Mouse (Mus musculus): Measurements from ENCODE around the gene Best1. TPM values are rescaled to one million over a fixed set of nuclear protein-coding genes. Genes with fewer than 3 reads are reported as not detected.
A peak's percentile ranks its signal among the peaks of the same experiment; 100 is the strongest.

The Best1 gene
- polyA plus RNA-seq, 1 experiment = 0.31 TPM

DNA sequence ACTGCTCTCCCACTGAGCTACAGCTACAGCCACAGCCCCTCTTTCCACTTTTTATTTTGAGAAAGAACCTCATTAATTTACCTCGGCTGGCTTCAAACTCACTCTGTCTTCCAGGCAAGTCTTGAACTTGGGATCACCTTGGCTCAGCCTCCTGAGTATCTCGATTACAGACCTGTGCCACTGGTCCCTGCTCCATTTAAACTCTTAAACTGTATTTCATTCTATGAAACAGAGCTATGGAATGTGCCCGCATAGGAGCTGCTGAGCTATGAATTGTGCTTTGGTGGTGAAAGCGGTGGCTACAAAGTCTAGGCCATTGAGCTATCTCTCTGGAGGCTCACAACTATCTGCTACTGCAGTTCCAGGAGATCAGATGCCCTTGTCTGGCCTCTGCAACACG is 43.5 kb downstream of the Best1 start:
- Histone ChIP-seq H3K4me1 (replicated peaks; ENCODE audit: control insufficient read depth, insufficient read depth, low read length) (peaks cover 8% of the 10 kb centered on the region; the same call in 1 of the 2 replicates), H3K36me3 (ENCODE audit: control insufficient read depth, insufficient read depth, low read length) (no peaks in the 10 kb centered on the region), H3K4me3 (ENCODE audit: control insufficient read depth, insufficient read depth, low read length) (no peak overlapping the region), H3K27me3 (ENCODE audit: control insufficient read depth, insufficient read depth, low read length) (no peaks in the 10 kb centered on the region), H3K27ac (ENCODE audit: control insufficient read depth, insufficient read depth, low read length) (no peak overlapping the region)
- 95% methylated on average over 5 of the region's 5 CpGs for WGBS
- TF ChIP-seq POLR2A (IDR thresholded peaks at IDR 0.05; ENCODE audit: control insufficient read depth, extremely low read depth, insufficient read depth, low read length, poor library complexity) = no peak
- DNase-seq = no peak

DNA sequence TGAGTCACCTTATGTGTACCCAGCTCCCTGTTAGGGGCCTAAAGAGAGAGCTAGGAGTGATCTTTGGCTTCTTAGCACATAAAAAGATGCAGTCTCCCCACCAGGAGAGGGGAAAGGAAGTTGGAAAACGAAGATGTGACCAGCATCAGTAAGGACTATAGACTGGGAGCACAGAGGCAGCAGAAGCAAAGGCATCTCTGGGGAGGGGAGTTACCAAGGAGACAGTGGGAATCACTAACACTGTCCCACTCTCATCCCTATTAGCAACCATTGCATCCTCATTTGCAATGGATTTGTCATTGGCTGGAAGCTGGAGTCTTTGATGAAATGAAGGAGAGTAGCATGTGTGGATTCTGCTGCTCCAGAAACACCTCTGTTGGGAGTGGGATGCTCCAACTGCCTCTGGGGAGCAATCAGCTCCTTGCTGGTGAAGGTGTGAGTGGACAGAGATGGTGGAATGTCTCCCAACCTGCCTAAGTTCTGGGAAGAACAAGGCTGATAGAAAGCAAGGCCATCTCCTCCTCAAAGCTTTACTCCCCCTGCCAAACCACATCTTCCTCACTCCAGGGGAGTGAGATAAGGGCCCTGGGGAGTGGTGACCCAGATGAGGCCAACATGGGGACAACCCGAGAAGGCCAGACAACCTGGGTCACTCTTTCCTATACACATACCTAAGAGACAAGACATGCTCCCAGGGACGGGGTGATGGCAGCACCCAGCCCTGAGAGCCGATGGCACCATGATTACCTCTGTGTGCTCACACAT is 44.6 kb downstream of the Best1 start:
- Histone ChIP-seq H3K4me3 (ENCODE audit: control insufficient read depth, insufficient read depth, low read length) (no peak overlapping the region), H3K27ac (ENCODE audit: control insufficient read depth, insufficient read depth, low read length) (no peak overlapping the region), H3K4me1 (replicated peaks; ENCODE audit: control insufficient read depth, insufficient read depth, low read length) (peaks cover 8% of the 10 kb centered on the region; the same call in 1 of the 2 replicates), H3K36me3 (ENCODE audit: control insufficient read depth, insufficient read depth, low read length) (no peaks in the 10 kb centered on the region), H3K27me3 (ENCODE audit: control insufficient read depth, insufficient read depth, low read length) (no peaks in the 10 kb centered on the region)
- no peak for DNase-seq
- no peak for TF ChIP-seq POLR2A (IDR thresholded peaks at IDR 0.05; ENCODE audit: control insufficient read depth, extremely low read depth, insufficient read depth, low read length, poor library complexity)
- no peak for TF ChIP-seq CTCF (IDR thresholded peaks at IDR 0.05; ENCODE audit: borderline replicate concordance, control insufficient read depth, extremely low read depth, insufficient read depth, low read length, poor library complexity)
- WGBS = 91% methylated on average over 4 of the region's 4 CpGs

DNA sequence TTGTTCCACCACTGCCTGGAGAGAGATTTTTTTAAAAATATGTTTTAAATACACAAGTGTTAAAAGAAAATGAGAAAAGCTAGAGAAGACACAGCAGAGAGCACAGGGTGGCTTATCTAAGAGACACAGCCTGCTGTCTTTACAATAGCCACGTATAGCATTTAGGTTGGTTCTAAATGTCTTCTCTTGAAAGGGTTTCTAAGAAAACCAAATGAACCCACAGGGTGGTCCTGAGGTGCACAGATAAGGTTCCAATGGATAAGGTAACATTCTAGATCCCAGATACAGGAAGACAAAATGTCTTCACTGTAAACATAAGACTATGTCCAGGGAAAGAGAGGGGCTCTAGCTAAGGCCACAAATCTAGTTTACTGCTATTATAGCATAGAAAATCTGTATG is 46.0 kb downstream of the Best1 start:
- 82% methylated on average over 1 of the region's 1 CpGs for WGBS
- Histone ChIP-seq H3K36me3 (ENCODE audit: control insufficient read depth, insufficient read depth, low read length) (no peaks in the 10 kb centered on the region), H3K4me3 (ENCODE audit: control insufficient read depth, insufficient read depth, low read length) (no peak overlapping the region), H3K27me3 (ENCODE audit: control insufficient read depth, insufficient read depth, low read length) (no peaks in the 10 kb centered on the region), H3K4me1 (replicated peaks; ENCODE audit: control insufficient read depth, insufficient read depth, low read length) (peaks cover 8% of the 10 kb centered on the region; the same call in 1 of the 2 replicates), H3K27ac (ENCODE audit: control insufficient read depth, insufficient read depth, low read length) (no peak overlapping the region)
- TF ChIP-seq POLR2A (IDR thresholded peaks at IDR 0.05; ENCODE audit: control insufficient read depth, extremely low read depth, insufficient read depth, low read length, poor library complexity) (no peak), CTCF (IDR thresholded peaks at IDR 0.05; ENCODE audit: borderline replicate concordance, control insufficient read depth, extremely low read depth, insufficient read depth, low read length, poor library complexity) (no peak)
- DNase-seq = no peak

DNA sequence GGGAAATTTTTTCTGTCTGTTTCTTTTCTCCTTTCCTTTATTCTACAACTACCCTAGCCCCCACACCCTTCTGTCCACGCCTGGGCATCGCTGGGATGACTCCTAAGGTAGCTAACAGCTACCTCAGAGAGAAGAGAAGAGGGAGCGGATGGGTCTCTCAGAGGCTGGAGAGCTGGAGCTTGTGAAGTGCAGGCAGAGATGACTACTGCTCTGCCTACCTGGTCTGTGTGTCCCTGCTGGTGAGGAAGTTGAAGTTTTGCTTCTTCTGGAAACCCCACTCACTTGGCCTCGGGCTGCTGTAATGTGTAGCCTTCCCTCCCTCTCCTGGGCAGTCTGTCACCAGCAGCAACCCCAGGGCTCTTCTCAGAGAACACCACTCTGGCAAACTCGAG is 46.6 kb downstream of the Best1 start:
- Histone ChIP-seq H3K27me3 (ENCODE audit: control insufficient read depth, insufficient read depth, low read length) (no peaks in the 10 kb centered on the region), H3K27ac (ENCODE audit: control insufficient read depth, insufficient read depth, low read length) (peak overlapping the region; percentile 29; the same call in 1 of the 2 replicates), H3K36me3 (ENCODE audit: control insufficient read depth, insufficient read depth, low read length) (no peaks in the 10 kb centered on the region), H3K4me1 (replicated peaks; ENCODE audit: control insufficient read depth, insufficient read depth, low read length) (peaks cover 8% of the 10 kb centered on the region; the same call in 1 of the 2 replicates), H3K4me3 (ENCODE audit: control insufficient read depth, insufficient read depth, low read length) (no peak overlapping the region)
- 32% methylated on average over 5 of the region's 5 CpGs for WGBS
- DNase-seq = no peak
- TF ChIP-seq POLR2A (IDR thresholded peaks at IDR 0.05; ENCODE audit: control insufficient read depth, extremely low read depth, insufficient read depth, low read length, poor library complexity) = no peak
- no peak for TF ChIP-seq CTCF (IDR thresholded peaks at IDR 0.05; ENCODE audit: borderline replicate concordance, control insufficient read depth, extremely low read depth, insufficient read depth, low read length, poor library complexity)

DNA sequence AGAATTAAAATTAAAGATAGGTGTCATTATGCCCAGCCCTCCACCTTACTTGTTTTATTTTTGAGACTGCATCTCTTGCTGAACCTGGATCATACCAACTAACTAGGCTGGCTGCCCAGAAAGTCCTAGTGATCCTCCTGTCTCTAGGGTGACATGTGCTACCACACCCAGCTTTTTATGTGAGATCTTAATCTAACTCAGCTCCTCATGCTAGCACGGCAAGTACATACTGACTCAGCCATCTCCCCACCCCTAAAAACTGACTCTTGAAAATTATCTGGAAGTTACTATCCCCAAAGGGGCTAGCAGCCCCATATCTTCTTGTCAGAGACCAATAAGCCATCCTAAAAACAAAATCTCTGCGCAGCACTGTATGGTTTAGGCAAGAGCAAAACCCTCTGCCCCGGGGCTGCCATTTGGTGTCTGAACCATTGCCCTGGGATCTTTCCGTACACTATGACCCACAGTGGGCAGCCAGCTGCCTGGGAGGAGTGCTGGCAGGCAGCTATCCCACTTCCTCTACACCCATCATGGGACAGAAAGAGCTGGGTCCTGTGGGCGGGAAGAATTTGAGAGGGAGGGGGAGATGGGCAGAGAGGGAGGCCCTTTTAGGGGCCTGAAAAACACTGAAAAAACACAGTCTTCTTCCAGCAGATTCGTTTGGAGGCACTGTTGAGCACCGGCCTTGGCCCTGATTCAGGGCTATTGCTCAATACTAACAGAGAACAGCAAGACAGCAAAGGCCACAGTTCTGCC is 47.2 kb downstream of the Best1 start:
- no peak for DNase-seq
- Histone ChIP-seq H3K27ac (ENCODE audit: control insufficient read depth, insufficient read depth, low read length) (peak overlapping the region; percentile 29; the same call in 1 of the 2 replicates), H3K4me1 (replicated peaks; ENCODE audit: control insufficient read depth, insufficient read depth, low read length) (peaks cover 8% of the 10 kb centered on the region; the same call in 1 of the 2 replicates), H3K4me3 (ENCODE audit: control insufficient read depth, insufficient read depth, low read length) (no peak overlapping the region), H3K27me3 (ENCODE audit: control insufficient read depth, insufficient read depth, low read length) (no peaks in the 10 kb centered on the region), H3K36me3 (ENCODE audit: control insufficient read depth, insufficient read depth, low read length) (no peaks in the 10 kb centered on the region)
- no peak for TF ChIP-seq CTCF (IDR thresholded peaks at IDR 0.05; ENCODE audit: borderline replicate concordance, control insufficient read depth, extremely low read depth, insufficient read depth, low read length, poor library complexity)
- TF ChIP-seq POLR2A (IDR thresholded peaks at IDR 0.05; ENCODE audit: control insufficient read depth, extremely low read depth, insufficient read depth, low read length, poor library complexity) = no peak
- WGBS = 22% methylated on average over 7 of the region's 7 CpGs

DNA sequence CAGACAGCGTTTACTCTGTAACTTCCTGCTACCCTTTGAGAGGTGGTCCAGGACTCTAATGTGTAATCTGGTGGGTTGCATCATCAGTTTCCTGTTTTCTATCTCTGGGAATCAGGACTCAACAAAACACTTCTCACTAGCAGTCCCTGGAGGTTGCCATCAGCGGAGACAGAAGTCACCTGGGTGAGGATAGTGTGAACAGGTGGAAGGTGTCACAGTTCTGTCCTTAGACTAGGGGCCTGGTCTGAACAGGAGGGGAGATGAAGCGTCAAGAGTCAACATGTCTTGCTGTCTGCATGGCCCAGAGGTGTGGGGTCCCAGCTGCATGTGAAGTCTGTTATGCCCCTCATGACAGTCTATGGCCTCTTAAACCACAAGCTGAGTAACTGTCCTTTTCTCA is 48.5 kb downstream of the Best1 start:
- no peaks in the 10 kb centered on the region for H3K27me3 ChIP-seq (ENCODE audit: control insufficient read depth, insufficient read depth, low read length)
- DNase-seq = no peak
- H3K4me3 ChIP-seq (ENCODE audit: control insufficient read depth, insufficient read depth, low read length) = no peak overlapping the region
- H3K4me1 ChIP-seq (replicated peaks; ENCODE audit: control insufficient read depth, insufficient read depth, low read length) = peaks cover 8% of the 10 kb centered on the region; the same call in 1 of the 2 replicates
- no peaks in the 10 kb centered on the region for H3K36me3 ChIP-seq (ENCODE audit: control insufficient read depth, insufficient read depth, low read length)
- 91% methylated on average over 3 of the region's 3 CpGs for WGBS
- no peak overlapping the region for H3K27ac ChIP-seq (ENCODE audit: control insufficient read depth, insufficient read depth, low read length)
- TF ChIP-seq CTCF (IDR thresholded peaks at IDR 0.05; ENCODE audit: borderline replicate concordance, control insufficient read depth, extremely low read depth, insufficient read depth, low read length, poor library complexity) (no peak), POLR2A (IDR thresholded peaks at IDR 0.05; ENCODE audit: control insufficient read depth, extremely low read depth, insufficient read depth, low read length, poor library complexity) (no peak)
